Mouse (Mus musculus) C2C12 (cell line): ENCODE data around the gene Gcn1l1. TPM values are rescaled to one million over a fixed set of nuclear protein-coding genes. Genes with fewer than 3 reads are reported as not detected.
"Not testable (repeated sequence)": the region's sequence is repeated elsewhere in the genome, so short reads cannot be mapped to it uniquely, and the experiment has no call there.

ENCODE experiments used
- H3K27me3 ChIP-seq: one replicate; pipeline ENCODE4 v1.6.1; 2011; ENCODE audit not compliant: control insufficient read depth, insufficient read depth, insufficient read length
- H3K36me3 ChIP-seq: one replicate; pipeline ENCODE4 v1.6.1; 2011; ENCODE audit not compliant: control insufficient read depth, insufficient read depth
- H3K4me3 ChIP-seq: one replicate; pipeline ENCODE4 v1.5.1; 2011; ENCODE audit warnings: mild to moderate bottlenecking, control low read depth; ENCODE audit not compliant: poor library complexity, insufficient read depth, severe bottlenecking
- H3K79me2 ChIP-seq: one replicate; pipeline ENCODE4 v1.6.1; 2011; ENCODE audit not compliant: control insufficient read depth, insufficient read depth
- H3K79me3 ChIP-seq: one replicate; pipeline ENCODE4 v1.6.1; 2011; ENCODE audit warnings: low read depth, control low read depth
- H3ac ChIP-seq: one replicate; pipeline ENCODE3; 2011; ENCODE audit warnings: low read depth; ENCODE audit not compliant: control insufficient read depth, insufficient read length
- CEBPB ChIP-seq: IDR thresholded peaks from one replicate; pipeline ENCODE4 v1.6.1; 2011; ENCODE audit warnings: low read depth, mild to moderate bottlenecking, control low read depth, moderate library complexity
- CTCF ChIP-seq: IDR thresholded peaks from one replicate; pipeline ENCODE4 v1.5.1; 2011; ENCODE audit not compliant: control insufficient read depth, insufficient read depth, insufficient read length
- FOSL1 ChIP-seq: IDR thresholded peaks from one replicate; pipeline ENCODE4 v1.8.0; 2011; ENCODE audit warnings: mild to moderate bottlenecking, low read length; ENCODE audit not compliant: poor library complexity, insufficient read depth, severe bottlenecking
- MAX ChIP-seq: IDR thresholded peaks from one replicate; pipeline ENCODE4 v1.6.1; 2011; ENCODE audit warnings: mild to moderate bottlenecking, control low read depth
- MYOD1 ChIP-seq: IDR thresholded peaks from one replicate; pipeline ENCODE4 v1.6.1; 2011; ENCODE audit warnings: low read depth; ENCODE audit not compliant: control insufficient read depth, insufficient read length
- MYOG ChIP-seq: IDR thresholded peaks from one replicate; pipeline ENCODE4 v1.6.1; 2011; ENCODE audit not compliant: control insufficient read depth, insufficient read length; ENCODE audit errors: extremely low read depth
- USF1 ChIP-seq: IDR thresholded peaks from one replicate; pipeline ENCODE4 v1.6.1; 2011; ENCODE audit warnings: low read depth, mild to moderate bottlenecking, control low read depth, moderate library complexity
- polyA plus RNA-seq: library from polyadenylated mRNA; unstranded; fragments of >200 nt; fragmentation: generic; extraction: Trizol; gene quantifications from one replicate; pipeline ENCODE4 v1.2.1, GENCODE M21; 2012; ENCODE audit warnings: missing spikeins

Gene Gcn1l1
- polyA plus RNA-seq, 1 experiment, result 46.2 TPM

GRCm38 (mm10) chr5:115571086-115571485 lies 6.0 kb downstream of the Gcn1l1 start:
- Histone ChIP-seq H3K79me3 (peaks cover 57% of the 10 kb centered on the region), H3K36me3 (peaks cover 57% of the 10 kb centered on the region), H3K4me3 (no peak overlapping the region), H3ac (no peak overlapping the region), H3K27me3 (no peaks in the 10 kb centered on the region), H3K79me2 (peaks cover 92% of the 10 kb centered on the region)
- TF ChIP-seq MYOG (no peak), MYOD1 (no peak)

- Histone ChIP-seq H3K36me3 (peaks cover 65% of the 10 kb centered on the region), H3ac (peak overlapping the region; percentile 45), H3K79me2 (peaks cover 84% of the 10 kb centered on the region), H3K4me3 (no peak overlapping the region), H3K27me3 (no peaks in the 10 kb centered on the region), H3K79me3 (peaks cover 39% of the 10 kb centered on the region)
- TF ChIP-seq CEBPB (no peak), MYOG (no peak), USF1 (no peak), CTCF (no peak), MAX (no peak), MYOD1 (no peak), FOSL1 (no peak)
Measured at GRCm38 (mm10) chr5:115572679-115573535, 7.9 kb downstream of the Gcn1l1 start.

DNA sequence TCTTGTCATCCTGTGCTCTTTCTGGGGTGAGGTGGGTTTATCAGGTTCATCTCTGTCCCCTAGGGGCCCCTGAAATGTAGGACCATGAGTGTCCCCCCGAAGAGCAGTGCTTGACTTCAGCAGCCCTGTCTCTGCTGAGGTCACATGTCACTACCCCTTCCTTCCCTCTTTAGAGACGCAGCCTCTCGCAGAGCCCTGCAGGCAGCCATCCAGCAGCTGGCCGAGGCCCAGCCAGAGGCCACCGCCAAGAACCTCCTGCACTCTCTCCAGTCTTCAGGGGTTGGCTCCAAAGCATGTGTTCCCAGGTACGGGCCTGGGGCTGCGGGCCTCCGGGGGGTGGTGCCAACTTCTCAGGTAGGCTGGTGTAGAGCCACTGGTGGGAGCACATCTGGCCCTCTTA lies 9.9 kb downstream of the Gcn1l1 start:
- TF ChIP-seq MAX, result no peak
- TF ChIP-seq CEBPB, result no peak
- no peak for TF ChIP-seq MYOG
- no peak for TF ChIP-seq CTCF
- no peak for TF ChIP-seq USF1
- no peak for TF ChIP-seq MYOD1
- no peak for TF ChIP-seq FOSL1
- Histone ChIP-seq H3K79me3 (peaks cover 18% of the 10 kb centered on the region), H3K79me2 (peaks cover 63% of the 10 kb centered on the region), H3ac (no peak overlapping the region), H3K36me3 (peaks cover 82% of the 10 kb centered on the region), H3K4me3 (no peak overlapping the region), H3K27me3 (no peaks in the 10 kb centered on the region)

GRCm38 (mm10) chr5:115577686-115578085 lies 12.6 kb downstream of the Gcn1l1 start:
- not testable (repeated sequence) for H3K27me3 ChIP-seq, H3ac ChIP-seq, H3K4me3 ChIP-seq, H3K79me3 ChIP-seq
- Histone ChIP-seq H3K79me2 (peaks cover 37% of the 10 kb centered on the region), H3K36me3 (peaks cover 89% of the 10 kb centered on the region)

GRCm38 (mm10) chr5:115578922-115579321 lies 13.9 kb downstream of the Gcn1l1 start:
- peaks cover 97% of the 10 kb centered on the region for H3K36me3 ChIP-seq
- H3K4me3 ChIP-seq, result no peak overlapping the region
- peaks cover 4% of the 10 kb centered on the region for H3K79me3 ChIP-seq
- H3ac ChIP-seq, result no peak overlapping the region
- TF ChIP-seq MAX, result no peak
- no peak for TF ChIP-seq CEBPB
- no peak for TF ChIP-seq USF1
- TF ChIP-seq CTCF, result no peak
- no peak for TF ChIP-seq MYOD1
- TF ChIP-seq FOSL1, result no peak
- no peak for TF ChIP-seq MYOG
- peaks cover 24% of the 10 kb centered on the region for H3K79me2 ChIP-seq
- H3K27me3 ChIP-seq, result no peaks in the 10 kb centered on the region

DNA sequence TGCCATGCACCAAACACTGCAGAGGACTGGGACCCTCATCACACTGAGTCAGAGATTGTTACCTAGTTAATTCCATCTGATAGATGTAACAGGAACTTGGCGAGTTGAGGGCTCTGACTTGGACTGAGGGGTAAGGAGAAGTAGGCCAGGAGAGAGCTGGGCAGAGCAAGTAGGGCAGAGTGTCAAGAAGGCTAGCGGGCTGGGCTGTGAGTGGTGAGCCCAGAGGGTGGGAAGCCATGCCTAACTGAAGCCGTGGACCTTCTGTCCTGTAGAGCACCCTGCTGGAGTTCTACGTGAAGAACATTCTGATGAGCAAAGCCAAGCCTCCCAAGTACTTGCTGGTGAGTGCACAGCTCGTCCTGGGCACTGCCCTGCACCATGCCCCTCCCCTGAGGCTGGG lies 14.3 kb downstream of the Gcn1l1 start:
- Histone ChIP-seq H3K4me3 (no peak overlapping the region), H3ac (no peak overlapping the region), H3K79me2 (peaks cover 20% of the 10 kb centered on the region), H3K36me3 (peaks cover 96% of the 10 kb centered on the region), H3K79me3 (peaks cover 2% of the 10 kb centered on the region), H3K27me3 (no peaks in the 10 kb centered on the region)
- TF ChIP-seq FOSL1 (no peak), CTCF (no peak), USF1 (no peak), MYOG (no peak), MAX (no peak), CEBPB (no peak), MYOD1 (no peak)
